In the genomic region with DNA sequence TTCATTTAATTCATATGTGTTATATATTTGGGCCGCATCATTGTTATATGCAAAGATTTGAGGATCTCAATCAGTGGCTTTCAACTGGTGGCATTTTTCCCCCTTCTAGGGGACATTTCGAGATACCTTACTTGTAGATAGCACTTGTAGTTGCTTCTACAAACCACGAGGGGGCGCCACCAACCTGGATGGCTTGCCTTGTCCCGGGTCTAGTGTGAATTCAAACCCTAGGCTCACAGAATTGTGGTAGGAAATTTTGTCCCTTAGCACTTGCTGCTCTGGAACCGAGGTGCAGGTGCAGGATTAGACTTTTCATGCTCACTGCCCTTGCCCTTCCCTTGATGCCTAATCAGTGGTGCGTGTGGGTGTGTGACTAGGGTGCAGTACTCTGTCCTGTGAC, we compare ENCODE assay signal across 9 mouse cellular contexts.
DNase-seq lines count a peak whose midpoint lies in the region; ATAC-seq lines count a peak whose summit lies in the region.
"Had no signal": no experiment of that assay in that cellular context is flagged by ENCODE, and none has a peak within 500 bp of the region (broad histone marks: within the 10 kb centered on the region; RNA-seq: fewer than 3 reads in every experiment).

No protein-coding gene starts in this region.

- no peak for ATAC-seq in liver, embryonic 11.5 days (replicated peaks; ENCODE audit: low FRiP score)

- H3K9ac ChIP-seq in liver, embryonic 11.5 days (ENCODE audit: low read depth, low read length): no peak overlapping the region
- H3K9ac ChIP-seq: neural tube, embryonic 13.5 days had no signal

- H3K36me3 ChIP-seq in liver, embryonic 11.5 days (ENCODE audit: control insufficient read depth, insufficient read depth, low read length): no peaks in the 10 kb centered on the region
- H3K36me3 ChIP-seq: neural tube, embryonic 13.5 days had no signal

- intact Hi-C loops in heart, postnatal 14 days (cut with DNase I): loop anchor here (2.0 to 5.0 kb wide), 6 partner anchors 96 to 851 kb away; no protein-coding TSS in a partner anchor

- H3K4me2 ChIP-seq in liver, embryonic 11.5 days: no peak overlapping the region
- H3K4me2 ChIP-seq: neural tube, embryonic 13.5 days had no signal

- no peaks in the 10 kb centered on the region for H3K9me3 ChIP-seq in liver, embryonic 11.5 days (ENCODE audit: control insufficient read depth, low read length)
- H3K9me3 ChIP-seq: neural tube, embryonic 13.5 days had no signal

- peaks cover 3% of the 10 kb centered on the region; the same call in 1 of the 2 replicates for H3K27me3 ChIP-seq in liver, embryonic 11.5 days (replicated peaks; ENCODE audit: control insufficient read depth, insufficient read depth, low read length)

- peak; percentile 62 for DNase-seq in kidney, adult 18-20 months
- DNase-seq in kidney, adult 11 months: no peak
- DNase-seq in Muller cell, postnatal 12 days (ENCODE audit: inconsistent ontology term): peak; percentile 49
- DNase-seq in cerebellum, postnatal 10 days: peak; percentile 92 to 93
- DNase-seq in heart, postnatal 14 days: peak; percentile 80 to 85
- DNase-seq in liver, embryonic 11.5 days (ENCODE audit: low spot score): peak; percentile 56
- peak; percentile 60 for DNase-seq in right cerebral cortex, adult 18-20 months
- DNase-seq in urinary bladder, postnatal 14 days (ENCODE audit: low spot score): peak; percentile 76

- H3K4me3 ChIP-seq in liver, embryonic 11.5 days (ENCODE audit: low read depth, low read length): no peak overlapping the region
- H3K4me3 ChIP-seq: neural tube, embryonic 13.5 days had no signal

- WGBS in liver, embryonic 11.5 days: 23% methylated on average over 7 of the region's 7 CpGs

- H3K4me1 ChIP-seq in liver, embryonic 11.5 days (replicated peaks; ENCODE audit: control insufficient read depth, insufficient read depth, low read length): no peaks in the 10 kb centered on the region

- H3K27ac ChIP-seq in liver, embryonic 11.5 days (ENCODE audit: low read depth, low read length): no peak overlapping the region
- H3K27ac ChIP-seq: neural tube, embryonic 13.5 days had no signal
